Mouse (Mus musculus) neural tube, embryonic 14.5 days (tissue): Measurements from ENCODE around the gene Rbm28. TPM values are rescaled to one million over a fixed set of nuclear protein-coding genes. Genes with fewer than 3 reads are reported as not detected.
A peak's percentile ranks its signal among the peaks of the same experiment; 100 is the strongest.

ENCODE experiments used
- ATAC-seq: fragments of 200-750 bp; cut with Nextera tagmentation; 2 replicates; pipeline ENCODE4 v1.8.0; 2017; ENCODE audit warnings: low read depth, mild to moderate bottlenecking, moderate TSS enrichment, moderate library complexity
- H3K27ac ChIP-seq: fragments of 300-500 bp; sonication (generic); 2 replicates; pipeline ENCODE4 v1.5.1; 2014; ENCODE audit warnings: low read depth, mild to moderate bottlenecking, control low read depth, low read length, moderate library complexity, mixed read lengths
- H3K27me3 ChIP-seq: fragments of 300-500 bp; sonication (generic); 2 replicates; pipeline ENCODE4 v1.6.1; 2014; ENCODE audit warnings: low read length; ENCODE audit not compliant: control insufficient read depth, insufficient read depth
- H3K36me3 ChIP-seq: fragments of 300-500 bp; sonication (generic); 2 replicates; pipeline ENCODE4 v1.6.1; 2014; ENCODE audit warnings: low read length, mixed read lengths; ENCODE audit not compliant: control insufficient read depth, insufficient read depth
- H3K4me1 ChIP-seq: fragments of 300-500 bp; sonication (generic); 2 replicates; pipeline ENCODE4 v1.6.1; 2014; ENCODE audit warnings: low read length; ENCODE audit not compliant: control insufficient read depth, insufficient read depth
- H3K4me2 ChIP-seq: fragments of 300-500 bp; sonication (generic); 2 replicates; pipeline ENCODE4 v1.6.1; 2014; ENCODE audit warnings: mild to moderate bottlenecking, low read depth, low read length, control low read depth
- H3K4me3 ChIP-seq: fragments of 300-500 bp; sonication (generic); 2 replicates; pipeline ENCODE4 v1.5.1; 2014; ENCODE audit warnings: low read depth, low read length, control low read depth, mixed read lengths
- H3K9ac ChIP-seq: fragments of 300-500 bp; sonication (generic); replicated peaks from 2 replicates; pipeline ENCODE4 v1.6.1; 2014; ENCODE audit warnings: low read depth, mild to moderate bottlenecking, control low read depth, low read length, mixed read lengths
- H3K9me3 ChIP-seq: fragments of 300-500 bp; sonication (generic); 2 replicates; pipeline ENCODE4 v1.6.1; 2016; ENCODE audit warnings: low read length; ENCODE audit not compliant: control insufficient read depth
- WGBS: fragments of 180-500 bp; shearing (Covaris S2); extraction: QIAGEN DNeasy Blood & Tissue Kit; methylation state at CpG from one replicate; pipeline ENCODE4 v1.1.7; 2014; 5-methylcytosine and 5-hydroxymethylcytosine counted together
- polyA plus RNA-seq: library from polyadenylated mRNA; unstranded; fragments of >200 nt; fragmentation: Nextera tagmentation; extraction: Ambion mirVana; gene quantifications from 2 replicates; pipeline ENCODE4 v1.2.1, GENCODE M21; 2014

Rbm28 gene
- polyA plus RNA-seq: 44.5 and 55.4 TPM in 2 replicates

- H3K27me3 ChIP-seq: peaks cover 10% of the 10 kb centered on the region
- peak within 1 kb of the TSS; percentile 94 for H3K4me2 ChIP-seq
- no peak within 1 kb of the TSS for H3K27ac ChIP-seq
- peak within 1 kb of the TSS; percentile 69 for H3K4me3 ChIP-seq
- peak within 1 kb of the TSS; percentile 61 for H3K9ac ChIP-seq
- ATAC-seq: peak; percentile 84
- peaks cover 12% of the 10 kb centered on the region; the same call in 1 of the 2 replicates for H3K4me1 ChIP-seq
- WGBS: 9% methylated on average over 42 of the region's 42 CpGs
- no peaks in the 10 kb centered on the region for H3K9me3 ChIP-seq
- H3K36me3 ChIP-seq: peaks cover 2% of the 10 kb centered on the region; the same call in 1 of the 2 replicates
Measured at GRCm38 (mm10) chr6:29164314-29165244, at the start of gene Rbm28. Rbm28 (minus strand) TSS chr6:29165006.

- H3K9ac ChIP-seq: no peak overlapping the region
- no peaks in the 10 kb centered on the region for H3K9me3 ChIP-seq
- 0% methylated on average over 1 of the region's 1 CpGs for WGBS
- H3K27me3 ChIP-seq: peaks cover 7% of the 10 kb centered on the region; the same call in 1 of the 2 replicates
- no peak overlapping the region for H3K27ac ChIP-seq
- peaks cover 22% of the 10 kb centered on the region; the same call in 1 of the 2 replicates for H3K4me1 ChIP-seq
- ATAC-seq: no peak
- H3K4me3 ChIP-seq: no peak overlapping the region
- no peak overlapping the region for H3K4me2 ChIP-seq
- H3K36me3 ChIP-seq: no peaks in the 10 kb centered on the region
Measured at GRCm38 (mm10) chr6:29214245-29214644, 49.4 kb upstream of the Rbm28 start.

DNA sequence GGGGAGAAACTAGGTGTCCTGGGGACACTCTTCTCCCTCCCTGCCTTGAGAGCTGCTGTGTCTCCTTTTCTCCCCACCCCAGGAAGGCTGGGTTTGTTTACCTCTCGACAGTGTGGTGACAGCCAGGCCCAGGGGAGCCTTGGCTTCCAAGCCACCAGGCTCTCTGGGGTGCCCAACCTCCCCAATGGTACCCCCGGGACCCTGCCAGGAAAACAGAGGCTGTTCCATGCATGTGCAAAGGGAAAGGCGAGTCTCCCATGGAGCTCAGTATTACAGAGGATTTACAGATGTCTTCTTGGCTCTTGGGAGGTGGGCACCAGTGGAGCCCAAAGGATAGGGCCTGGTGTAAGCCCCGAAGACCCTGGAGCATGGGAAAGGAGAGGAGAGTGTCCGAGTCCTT lies 48.6 kb upstream of the Rbm28 start:
- H3K4me2 ChIP-seq: no peak overlapping the region
- H3K9me3 ChIP-seq: no peaks in the 10 kb centered on the region
- H3K36me3 ChIP-seq: no peaks in the 10 kb centered on the region
- peaks cover 22% of the 10 kb centered on the region; the same call in 1 of the 2 replicates for H3K4me1 ChIP-seq
- H3K9ac ChIP-seq: 0 out of 2 replicates have a peak overlapping the region, but pooled peaks have one; percentile 21
- no peak for ATAC-seq
- H3K4me3 ChIP-seq: no peak overlapping the region
- WGBS: 60% methylated on average over 5 of the region's 5 CpGs
- peaks cover 7% of the 10 kb centered on the region; the same call in 1 of the 2 replicates for H3K27me3 ChIP-seq
- no peak overlapping the region for H3K27ac ChIP-seq

DNA sequence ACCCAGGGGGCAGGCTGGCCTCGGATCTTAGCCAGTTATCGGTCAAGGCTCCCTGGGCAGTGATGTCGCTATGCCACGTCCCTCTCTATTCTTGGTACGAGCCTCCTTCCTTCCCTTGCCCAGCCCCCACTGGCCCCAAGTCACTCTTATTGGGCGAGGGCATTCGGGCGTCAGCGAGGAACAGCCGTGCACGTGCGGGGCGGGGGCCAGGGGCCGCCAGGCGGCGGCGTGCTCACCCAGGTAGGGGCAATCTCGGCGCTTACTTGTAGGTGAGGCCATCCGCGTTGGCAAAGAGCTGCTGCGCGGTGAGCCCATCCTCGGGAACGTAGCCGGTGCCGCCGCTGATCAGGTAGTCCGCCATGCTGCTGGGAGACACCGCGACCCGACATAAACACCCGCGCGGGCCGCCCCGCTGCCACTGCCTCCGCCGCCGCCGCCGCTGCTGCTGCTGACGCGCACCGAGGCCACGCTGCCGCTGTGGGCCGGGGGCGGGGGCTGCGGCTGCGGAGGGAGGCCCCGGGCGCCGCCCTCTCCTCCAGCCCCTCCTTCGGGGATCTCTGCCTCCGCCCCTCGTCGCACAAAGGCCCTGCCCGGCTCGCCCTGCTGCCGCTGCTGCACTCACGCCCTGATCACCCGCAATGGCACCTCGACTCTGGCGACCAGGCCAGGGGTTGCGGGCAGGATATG lies 47.1 kb upstream of the Rbm28 start:
- peak overlapping the region; percentile 65 for H3K9ac ChIP-seq
- under 1% methylated on average over 56 of the region's 66 CpGs for WGBS
- peak overlapping the region; percentile 65 for H3K4me3 ChIP-seq
- H3K36me3 ChIP-seq: peaks cover 1% of the 10 kb centered on the region; the same call in 1 of the 2 replicates
- H3K9me3 ChIP-seq: no peaks in the 10 kb centered on the region
- H3K4me2 ChIP-seq: peak overlapping the region; percentile 89
- H3K27ac ChIP-seq: peak overlapping the region; percentile 83
- H3K4me1 ChIP-seq: peaks cover 22% of the 10 kb centered on the region; the same call in 1 of the 2 replicates
- H3K27me3 ChIP-seq: peaks cover 7% of the 10 kb centered on the region; the same call in 1 of the 2 replicates
- peak; percentile 83 for ATAC-seq

DNA sequence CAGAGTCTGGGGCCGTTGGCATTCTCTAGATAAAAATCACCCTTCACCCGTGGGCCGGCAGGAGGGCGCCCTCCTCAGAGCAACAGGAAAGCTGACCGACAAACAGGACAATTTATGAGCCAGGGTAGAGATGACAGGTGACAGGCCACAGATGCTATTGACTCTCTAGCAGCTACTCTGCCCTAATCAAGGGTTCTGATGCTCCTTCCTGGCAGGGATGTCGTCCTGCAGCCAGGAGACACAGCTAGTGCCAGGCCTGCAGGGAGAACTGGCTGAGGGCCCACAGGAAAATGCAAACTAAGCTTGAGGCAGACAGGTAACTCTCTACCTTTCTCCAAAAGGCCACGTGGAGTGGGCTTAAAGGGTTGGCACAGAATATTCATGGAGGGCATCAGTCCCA lies 46.3 kb upstream of the Rbm28 start:
- Histone ChIP-seq H3K27ac (peak overlapping the region; percentile 83), H3K9me3 (no peaks in the 10 kb centered on the region), H3K4me3 (peak overlapping the region; percentile 65), H3K4me2 (peak overlapping the region; percentile 89), H3K9ac (peak overlapping the region; percentile 65), H3K36me3 (peaks cover 6% of the 10 kb centered on the region), H3K4me1 (peaks cover 22% of the 10 kb centered on the region; the same call in 1 of the 2 replicates), H3K27me3 (peaks cover 7% of the 10 kb centered on the region; the same call in 1 of the 2 replicates)
- ATAC-seq: no peak
- 24% methylated on average over 7 of the region's 7 CpGs for WGBS

DNA sequence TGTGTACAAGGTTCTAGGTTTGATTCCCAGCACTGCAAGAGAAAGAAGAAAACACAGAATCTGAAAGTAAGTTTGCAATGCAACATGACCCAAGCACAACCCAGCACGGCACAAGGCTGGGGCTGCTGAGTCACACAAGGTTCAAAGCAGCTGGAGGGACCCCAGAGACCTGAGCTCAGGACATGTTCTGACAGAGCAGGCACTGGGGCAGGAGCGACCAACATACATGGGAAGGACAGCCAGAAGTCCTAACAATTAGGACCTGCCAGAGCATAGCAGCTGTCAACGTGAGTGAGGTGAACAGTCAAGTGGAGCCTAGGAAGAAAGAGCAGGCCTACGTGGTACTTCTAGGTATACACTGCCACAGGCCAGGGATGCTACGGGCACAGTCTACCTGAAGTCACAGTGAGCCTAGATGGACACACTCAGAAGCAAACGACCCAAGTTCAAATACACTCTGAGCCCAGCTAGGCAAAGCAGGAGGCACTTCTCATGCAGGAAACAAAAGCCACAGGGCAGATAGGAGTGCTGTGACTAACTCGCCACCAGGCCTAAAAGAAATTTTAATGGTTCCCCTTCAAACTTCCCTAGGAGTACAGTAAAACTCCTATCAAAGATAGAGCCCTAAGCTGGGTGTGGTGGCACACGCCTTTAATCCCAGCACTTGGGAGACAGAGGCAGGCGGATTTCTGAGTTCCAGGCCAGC lies 45.6 kb upstream of the Rbm28 start:
- H3K4me3 ChIP-seq: no peak overlapping the region
- H3K9me3 ChIP-seq: no peaks in the 10 kb centered on the region
- H3K9ac ChIP-seq: no peak overlapping the region
- H3K27me3 ChIP-seq: peaks cover 5% of the 10 kb centered on the region; the same call in 1 of the 2 replicates
- WGBS: 87% methylated on average over 9 of the region's 9 CpGs
- peaks cover 9% of the 10 kb centered on the region for H3K36me3 ChIP-seq
- ATAC-seq: no peak
- peak overlapping the region; percentile 89 for H3K4me2 ChIP-seq
- peaks cover 20% of the 10 kb centered on the region; the same call in 1 of the 2 replicates for H3K4me1 ChIP-seq
- no peak overlapping the region for H3K27ac ChIP-seq

DNA sequence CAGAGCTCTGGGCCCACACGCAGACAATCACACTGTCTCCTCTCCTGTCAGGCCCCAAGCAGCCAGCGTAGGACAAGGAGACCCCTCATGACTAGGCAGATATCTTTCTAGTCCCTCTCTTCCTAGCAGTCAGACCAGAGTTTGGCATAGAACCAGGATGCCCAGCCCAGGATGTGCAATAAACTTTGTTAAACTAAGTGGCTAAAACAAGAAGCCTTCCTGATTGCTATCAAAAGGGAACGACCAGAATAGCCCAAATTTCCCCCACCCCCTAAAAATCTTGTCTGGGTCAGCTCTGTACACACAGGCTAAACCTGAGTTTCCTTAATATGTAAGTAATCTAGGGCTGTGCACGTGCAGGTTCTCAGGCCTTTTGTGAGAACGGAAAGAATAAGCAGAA lies 43.4 kb upstream of the Rbm28 start:
- H3K9me3 ChIP-seq: no peaks in the 10 kb centered on the region
- peaks cover 15% of the 10 kb centered on the region; the same call in 1 of the 2 replicates for H3K4me1 ChIP-seq
- ATAC-seq: no peak
- no peak overlapping the region for H3K4me2 ChIP-seq
- no peak overlapping the region for H3K4me3 ChIP-seq
- H3K27me3 ChIP-seq: no peaks in the 10 kb centered on the region
- H3K27ac ChIP-seq: no peak overlapping the region
- H3K36me3 ChIP-seq: peaks cover 16% of the 10 kb centered on the region
- 82% methylated on average over 5 of the region's 5 CpGs for WGBS
- no peak overlapping the region for H3K9ac ChIP-seq

DNA sequence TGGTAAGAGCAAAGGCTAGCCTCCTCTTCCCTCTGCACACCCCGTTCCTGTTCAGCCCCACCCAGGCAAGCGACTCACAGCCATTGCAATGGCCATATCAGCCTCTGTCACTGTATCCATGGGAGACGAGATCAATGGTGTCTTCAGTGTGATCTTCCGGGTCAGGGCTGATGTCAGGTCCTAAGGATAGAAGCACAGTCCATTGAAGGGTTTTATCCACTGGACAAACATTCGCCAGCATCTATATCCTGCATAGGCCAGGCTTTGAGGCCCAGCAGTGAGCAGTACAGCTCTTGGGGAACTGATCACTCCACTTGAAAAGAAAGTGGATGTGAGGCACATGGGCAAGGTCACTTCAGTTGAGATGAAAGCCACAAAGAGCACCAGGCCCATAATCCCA lies 42.2 kb upstream of the Rbm28 start:
- no peaks in the 10 kb centered on the region for H3K9me3 ChIP-seq
- no peaks in the 10 kb centered on the region for H3K27me3 ChIP-seq
- peaks cover 16% of the 10 kb centered on the region for H3K36me3 ChIP-seq
- H3K4me1 ChIP-seq: peaks cover 9% of the 10 kb centered on the region; the same call in 1 of the 2 replicates
- H3K9ac ChIP-seq: no peak overlapping the region
- no peak for ATAC-seq
- no peak overlapping the region for H3K27ac ChIP-seq
- H3K4me2 ChIP-seq: no peak overlapping the region
- WGBS: 88% methylated on average over 5 of the region's 5 CpGs
- H3K4me3 ChIP-seq: no peak overlapping the region
